Mouse (Mus musculus) liver, postnatal 0 days (tissue): Measurements from ENCODE around the gene Nat10.

Experiments used
- CTCF ChIP-seq: sonication (generic); IDR thresholded peaks from 2 replicates; pipeline ENCODE4 v1.5.1; 2016; ENCODE audit warnings: antibody characterized with exemption, low read depth
- EP300 ChIP-seq: IDR thresholded peaks from 2 replicates; pipeline ENCODE4 v1.6.1; 2016; ENCODE audit warnings: antibody characterized with exemption, low read depth, mild to moderate bottlenecking

DNA sequence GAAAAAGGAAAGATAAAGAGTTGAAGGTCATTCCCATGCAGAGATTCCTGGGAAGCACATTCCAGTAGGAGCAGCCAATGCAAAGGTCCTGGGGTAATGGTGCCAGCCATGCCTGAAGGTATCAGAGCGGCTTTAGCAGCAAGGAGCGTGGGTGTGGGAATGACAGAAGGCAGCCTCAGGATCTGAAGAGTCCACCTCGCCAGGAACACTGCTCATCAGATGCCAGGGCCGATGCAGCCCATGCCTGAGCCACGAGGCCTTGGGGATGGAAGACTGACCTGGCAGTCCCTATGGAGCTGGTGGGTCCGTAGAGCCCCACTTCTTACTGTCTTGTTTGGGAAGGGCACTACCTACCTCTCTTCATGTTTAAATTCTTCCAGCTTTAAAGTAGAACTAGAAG is 9.3 kb downstream of the Nat10 start:
- TF ChIP-seq EP300 = no peak
- TF ChIP-seq CTCF = no peak
